Mouse (Mus musculus): ENCODE data around the gene Wfdc21. TPM values are rescaled to one million over a fixed set of nuclear protein-coding genes. Genes with fewer than 3 reads are reported as not detected.

Wfdc21 gene
- polyA plus RNA-seq, 1 experiment from 2014 or later = not detected

GRCm38 (mm10) chr11:83792316-83792914, 45.7 kb downstream of the Wfdc21 start:
- no peaks in the 10 kb centered on the region for H3K9me3 ChIP-seq
- peak; percentile 88 for ATAC-seq
- 58% methylated on average over 12 of the region's 12 CpGs for WGBS
- no peaks in the 10 kb centered on the region for H3K27me3 ChIP-seq (replicated peaks)
- H3K36me3 ChIP-seq = no peaks in the 10 kb centered on the region
- no peak overlapping the region for H3K9ac ChIP-seq
- H3K4me2 ChIP-seq (replicated peaks) = no peak overlapping the region
- no peak overlapping the region for H3K27ac ChIP-seq
- no peak overlapping the region for H3K4me3 ChIP-seq (replicated peaks)
- H3K4me1 ChIP-seq (replicated peaks) = no peaks in the 10 kb centered on the region

GRCm38 (mm10) chr11:83793264-83793663, 46.5 kb downstream of the Wfdc21 start:
- Histone ChIP-seq H3K27me3 (replicated peaks) (no peaks in the 10 kb centered on the region), H3K9ac (no peak overlapping the region), H3K4me3 (replicated peaks) (no peak overlapping the region), H3K36me3 (no peaks in the 10 kb centered on the region), H3K27ac (no peak overlapping the region), H3K4me1 (replicated peaks) (no peaks in the 10 kb centered on the region), H3K4me2 (replicated peaks) (no peak overlapping the region), H3K9me3 (no peaks in the 10 kb centered on the region)
- 67% methylated on average over 14 of the region's 14 CpGs for WGBS
- ATAC-seq = no peak

GRCm38 (mm10) chr11:83796112-83796511, 49.4 kb downstream of the Wfdc21 start:
- WGBS = 77% methylated on average over 6 of the region's 6 CpGs
- no peak for ATAC-seq
- H3K9me3 ChIP-seq = no peaks in the 10 kb centered on the region

GRCm38 (mm10) chr11:83796980-83797608, 50.4 kb downstream of the Wfdc21 start:
- H3K27ac ChIP-seq = no peak overlapping the region
- H3K27me3 ChIP-seq (replicated peaks) = no peaks in the 10 kb centered on the region
- no peak overlapping the region for H3K9ac ChIP-seq
- no peak for ATAC-seq
- no peaks in the 10 kb centered on the region for H3K9me3 ChIP-seq
- no peak overlapping the region for H3K4me2 ChIP-seq (replicated peaks)
- no peaks in the 10 kb centered on the region for H3K4me1 ChIP-seq (replicated peaks)
- H3K36me3 ChIP-seq = no peaks in the 10 kb centered on the region
- no peak overlapping the region for H3K4me3 ChIP-seq (replicated peaks)
- 77% methylated on average over 10 of the region's 10 CpGs for WGBS

More at GRCm38 (mm10) chr11:83796112-83796511, 49.4 kb downstream of the Wfdc21 start:
- Histone ChIP-seq H3K36me3 (no peaks in the 10 kb centered on the region), H3K4me1 (replicated peaks) (no peaks in the 10 kb centered on the region), H3K27ac (no peak overlapping the region), H3K4me3 (replicated peaks) (no peak overlapping the region), H3K4me2 (replicated peaks) (no peak overlapping the region), H3K9ac (no peak overlapping the region), H3K27me3 (replicated peaks) (no peaks in the 10 kb centered on the region)

DNA sequence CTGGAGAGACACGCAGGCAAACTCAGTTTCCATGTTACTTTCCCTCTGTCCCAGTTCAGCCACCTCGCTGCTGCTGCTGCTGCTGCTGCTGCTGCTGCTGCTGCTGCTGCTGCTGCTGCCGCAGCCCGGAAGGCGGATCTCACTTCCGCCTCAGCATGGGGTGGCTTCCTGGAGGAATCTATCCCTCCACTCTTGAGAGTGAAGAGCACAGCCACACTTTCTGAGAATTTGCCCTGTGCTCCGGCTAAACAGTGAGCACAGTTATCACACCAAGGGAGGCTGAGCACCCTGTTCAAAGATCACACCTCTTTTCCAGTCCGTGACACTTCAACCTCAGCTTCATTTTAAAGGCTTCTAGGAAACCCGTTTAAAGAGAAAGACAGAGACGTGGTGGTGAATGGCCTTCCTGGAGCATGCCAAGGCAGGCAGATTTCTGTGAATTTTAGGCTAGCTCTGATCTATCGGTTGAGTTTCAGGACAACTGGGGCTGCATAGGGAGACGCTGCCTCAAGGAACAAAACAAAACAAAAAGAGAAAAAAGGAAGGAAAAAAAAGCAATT, 53.2 kb downstream of the Wfdc21 start:
- Histone ChIP-seq H3K27me3 (replicated peaks) (no peaks in the 10 kb centered on the region), H3K36me3 (no peaks in the 10 kb centered on the region), H3K4me3 (replicated peaks) (no peak overlapping the region), H3K4me1 (replicated peaks) (no peaks in the 10 kb centered on the region), H3K27ac (no peak overlapping the region), H3K9ac (no peak overlapping the region), H3K4me2 (replicated peaks) (no peak overlapping the region), H3K9me3 (no peaks in the 10 kb centered on the region)
- no peak for ATAC-seq
- 78% methylated on average over 12 of the region's 12 CpGs for WGBS

- H3K9me3 ChIP-seq = no peaks in the 10 kb centered on the region
- 68% methylated on average over 8 of the region's 8 CpGs for WGBS
- H3K27me3 ChIP-seq (replicated peaks) = no peaks in the 10 kb centered on the region
- no peak overlapping the region for H3K4me3 ChIP-seq (replicated peaks)
- H3K36me3 ChIP-seq = no peaks in the 10 kb centered on the region
- no peak for ATAC-seq
- no peaks in the 10 kb centered on the region for H3K4me1 ChIP-seq (replicated peaks)
- H3K4me2 ChIP-seq (replicated peaks) = no peak overlapping the region
- H3K27ac ChIP-seq = no peak overlapping the region
- no peak overlapping the region for H3K9ac ChIP-seq
These were observed 55.4 kb downstream of the Wfdc21 start for GRCm38 (mm10) chr11:83802166-83802565.

Other genes with a start within 250 kb of the Wfdc21 start
- gene Heatr9, start 224.8 kb upstream of the Wfdc21 start, polyA plus RNA-seq (2015; fragmentation: Nextera tagmentation; extraction: Ambion mirVana) = not detected in 2 replicates
- 3.1 and 3.7 TPM in 2 replicates for gene Ccl5, start 216.4 kb upstream of the Wfdc21 start, polyA plus RNA-seq (2015; fragmentation: Nextera tagmentation; extraction: Ambion mirVana)
- gene Ccl9, start 168.3 kb upstream of the Wfdc21 start, polyA plus RNA-seq (2015; fragmentation: Nextera tagmentation; extraction: Ambion mirVana) = 29.4 and 35.4 TPM in 2 replicates
- 13.3 and 17.0 TPM in 2 replicates for gene Ccl6, start 153.9 kb upstream of the Wfdc21 start, polyA plus RNA-seq (2015; fragmentation: Nextera tagmentation; extraction: Ambion mirVana)
- not detected in 2 replicates for gene Rpl9-ps1, start 101.3 kb upstream of the Wfdc21 start, polyA plus RNA-seq (2015; fragmentation: Nextera tagmentation; extraction: Ambion mirVana)
- gene Ccl3, start 97.6 kb upstream of the Wfdc21 start, polyA plus RNA-seq (2015; fragmentation: Nextera tagmentation; extraction: Ambion mirVana) = 0.58 and 0.68 TPM in 2 replicates
- 0.35 and 0.38 TPM in 2 replicates for gene Ccl4, start 84.4 kb upstream of the Wfdc21 start, polyA plus RNA-seq (2015; fragmentation: Nextera tagmentation; extraction: Ambion mirVana)
- gene Wfdc17, start 42.9 kb upstream of the Wfdc21 start, polyA plus RNA-seq (2015; fragmentation: Nextera tagmentation; extraction: Ambion mirVana) = 1.9 and 2.2 TPM in 2 replicates
- 0.50 TPM in 1 of 2 replicates, not detected in the other for gene Wfdc18, start 37.9 kb upstream of the Wfdc21 start, polyA plus RNA-seq (2015; fragmentation: Nextera tagmentation; extraction: Ambion mirVana)
- 19.1 and 19.7 TPM in 2 replicates for gene Heatr6, start 6.8 kb downstream of the Wfdc21 start, polyA plus RNA-seq (2015; fragmentation: Nextera tagmentation; extraction: Ambion mirVana)
- gene Hnf1b, start 103.1 kb downstream of the Wfdc21 start, polyA plus RNA-seq (2015; fragmentation: Nextera tagmentation; extraction: Ambion mirVana) = 9.3 and 11.2 TPM in 2 replicates
- 28.4 and 31.2 TPM in 2 replicates for gene Ddx52, start 195.1 kb downstream of the Wfdc21 start, polyA plus RNA-seq (2015; fragmentation: Nextera tagmentation; extraction: Ambion mirVana)
- gene Synrg, start 217.5 kb downstream of the Wfdc21 start, polyA plus RNA-seq (2015; fragmentation: Nextera tagmentation; extraction: Ambion mirVana) = 9.8 and 10.8 TPM in 2 replicates